Mouse (Mus musculus) liver, embryonic 14.5 days (tissue): ENCODE measurements around the gene Ddx23.

Experiments
- CTCF ChIP-seq: IDR thresholded peaks from 2 replicates; pipeline ENCODE4 v1.5.1; 2016; ENCODE audit warnings: antibody characterized with exemption, low read depth, control low read depth
- EP300 ChIP-seq: IDR thresholded peaks from 2 replicates; pipeline ENCODE4 v1.6.1; 2016; ENCODE audit warnings: antibody characterized with exemption, low read depth

DNA sequence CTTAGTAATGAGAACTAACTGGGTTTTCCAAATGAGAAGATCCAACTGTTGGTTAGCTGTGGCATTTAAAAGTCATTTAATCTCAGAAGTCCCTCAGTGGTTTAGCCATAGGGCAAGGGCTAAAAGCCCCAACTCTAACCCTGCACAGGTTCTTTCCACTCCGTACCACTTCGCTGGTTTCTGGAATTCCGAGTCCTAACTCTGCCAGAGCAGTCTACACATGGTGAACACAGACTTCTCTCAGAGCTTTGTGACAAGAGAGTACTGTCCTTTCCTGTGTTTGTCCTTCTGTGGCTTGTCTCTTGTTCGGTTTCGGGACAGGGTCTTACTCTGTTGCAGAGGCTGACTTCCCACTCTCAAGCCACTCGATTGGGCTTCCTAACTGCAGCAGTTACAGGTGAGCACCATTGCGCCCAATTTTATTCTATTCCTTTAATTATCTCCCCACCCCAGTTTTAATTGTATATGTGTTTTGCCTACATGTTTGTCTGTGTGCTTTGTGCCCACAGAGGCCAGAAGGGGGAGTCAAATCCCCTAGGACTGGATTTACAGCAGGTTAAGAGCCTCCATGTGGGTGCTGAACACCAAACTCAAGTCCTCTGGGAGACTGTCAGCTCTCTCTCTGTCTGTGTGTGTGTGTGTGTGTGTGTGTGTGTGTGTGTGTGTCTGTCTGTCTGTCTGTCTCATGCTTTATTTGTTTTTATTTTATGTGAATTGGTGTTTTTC is 36.0 kb downstream of the Ddx23 start:
- TF ChIP-seq CTCF (peak; percentile 27; the same call in 1 of the 2 replicates), EP300 (no peak)
